Mouse (Mus musculus): ENCODE results near the gene Slc19a2. TPM values are rescaled to one million over a fixed set of nuclear protein-coding genes. Genes with fewer than 3 reads are reported as not detected.

Gene Slc19a2
- polyA plus RNA-seq, 1 experiment from 2014 or later = 7.7 TPM

- 90% methylated on average over 5 of the region's 5 CpGs for WGBS
- Histone ChIP-seq H3K27ac (no peak within 1 kb of the TSS), H3K4me3 (no peak within 1 kb of the TSS), H3K36me3 (replicated peaks) (peaks cover 34% of the 10 kb centered on the region), H3K9ac (no peak within 1 kb of the TSS), H3K4me2 (no peak within 1 kb of the TSS), H3K9me3 (no peaks in the 10 kb centered on the region), H3K4me1 (peaks cover 26% of the 10 kb centered on the region), H3K27me3 (replicated peaks) (no peaks in the 10 kb centered on the region)
- no peak for ATAC-seq (replicated peaks)
Observed at GRCm38 (mm10) chr1:164303821-164304220, 55.0 kb downstream of the Slc19a2 start, which contains the start of gene Nme7. TSS of gene Nme7 (plus strand) at chr1:164304121.

- Histone ChIP-seq H3K36me3 (replicated peaks) (peaks cover 4% of the 10 kb centered on the region; the same call in 1 of the 2 replicates), H3K27me3 (replicated peaks) (no peaks in the 10 kb centered on the region), H3K4me1 (peaks cover 26% of the 10 kb centered on the region), H3K9me3 (no peaks in the 10 kb centered on the region), H3K4me2 (peak within 1 kb of the TSS; percentile 87), H3K27ac (peak within 1 kb of the TSS; percentile 82), H3K9ac (peak within 1 kb of the TSS; percentile 54), H3K4me3 (peak within 1 kb of the TSS; percentile 58)
- ATAC-seq (replicated peaks) = peak; percentile 99
- WGBS = under 1% methylated on average over 35 of the region's 35 CpGs
Observed at GRCm38 (mm10) chr1:164307124-164307751, 58.4 kb downstream of the Slc19a2 start, which contains the start of gene Blzf1. TSS of gene Blzf1 (minus strand) at chr1:164307489.

- peaks cover 2% of the 10 kb centered on the region; the same call in 1 of the 2 replicates for H3K36me3 ChIP-seq (replicated peaks)
- H3K27me3 ChIP-seq (replicated peaks) = no peaks in the 10 kb centered on the region
- ATAC-seq (replicated peaks) = peak; percentile 28
- H3K4me2 ChIP-seq = peak overlapping the region; percentile 87
- H3K4me1 ChIP-seq = peaks cover 26% of the 10 kb centered on the region
- H3K9ac ChIP-seq = peak overlapping the region; percentile 54
- H3K9me3 ChIP-seq = no peaks in the 10 kb centered on the region
- 13% methylated on average over 10 of the region's 10 CpGs for WGBS
- H3K27ac ChIP-seq = peak overlapping the region; percentile 82
- H3K4me3 ChIP-seq = peak overlapping the region; percentile 58
Observed at GRCm38 (mm10) chr1:164307922-164308321, 59.1 kb downstream of the Slc19a2 start.

- peaks cover 7% of the 10 kb centered on the region; the same call in 1 of the 2 replicates for H3K36me3 ChIP-seq (replicated peaks)
- H3K9ac ChIP-seq = no peak overlapping the region
- H3K4me3 ChIP-seq = no peak overlapping the region
- no peak overlapping the region for H3K4me2 ChIP-seq
- peaks cover 5% of the 10 kb centered on the region; the same call in 1 of the 2 replicates for H3K4me1 ChIP-seq
- no peak overlapping the region for H3K27ac ChIP-seq
- 94% methylated on average over 5 of the region's 5 CpGs for WGBS
- no peak for ATAC-seq (replicated peaks)
- H3K9me3 ChIP-seq = no peaks in the 10 kb centered on the region
- H3K27me3 ChIP-seq (replicated peaks) = no peaks in the 10 kb centered on the region
Observed at GRCm38 (mm10) chr1:164314085-164314484, 65.2 kb downstream of the Slc19a2 start.

Other genes starting within 250 kb of the Slc19a2 start
- not detected in 2 replicates for gene Sele, start 200.8 kb upstream of the Slc19a2 start, polyA plus RNA-seq (2015; fragmentation: Nextera tagmentation; extraction: Ambion mirVana)
- 0.14 and 0.19 TPM in 2 replicates for gene Sell, start 187.1 kb upstream of the Slc19a2 start, polyA plus RNA-seq (2015; fragmentation: Nextera tagmentation; extraction: Ambion mirVana)
- gene Selp, start 133.8 kb upstream of the Slc19a2 start, polyA plus RNA-seq (2015; fragmentation: Nextera tagmentation; extraction: Ambion mirVana) = not detected in 2 replicates
- 0.13 and 0.14 TPM in 2 replicates for gene F5, start 97.2 kb upstream of the Slc19a2 start, polyA plus RNA-seq (2015; fragmentation: Nextera tagmentation; extraction: Ambion mirVana)
- 24.8 and 25.7 TPM in 2 replicates for gene Ccdc181, start 26.5 kb downstream of the Slc19a2 start, polyA plus RNA-seq (2015; fragmentation: Nextera tagmentation; extraction: Ambion mirVana)
- gene Nme7, start 55.1 kb downstream of the Slc19a2 start, polyA plus RNA-seq (2015; fragmentation: Nextera tagmentation; extraction: Ambion mirVana) = 29.6 and 35.7 TPM in 2 replicates
- 30.0 and 30.6 TPM in 2 replicates for gene Blzf1, start 58.4 kb downstream of the Slc19a2 start, polyA plus RNA-seq (2015; fragmentation: Nextera tagmentation; extraction: Ambion mirVana)
- gene Atp1b1, start 209.3 kb downstream of the Slc19a2 start, polyA plus RNA-seq (2015; fragmentation: Nextera tagmentation; extraction: Ambion mirVana) = 210 and 216 TPM in 2 replicates

Data from midbrain, embryonic 15.5 days (tissue).